Mouse (Mus musculus): Measurements from ENCODE around the gene Prickle2.
A peak's percentile ranks its signal among the peaks of the same experiment; 100 is the strongest.

Prickle2 gene

DNA sequence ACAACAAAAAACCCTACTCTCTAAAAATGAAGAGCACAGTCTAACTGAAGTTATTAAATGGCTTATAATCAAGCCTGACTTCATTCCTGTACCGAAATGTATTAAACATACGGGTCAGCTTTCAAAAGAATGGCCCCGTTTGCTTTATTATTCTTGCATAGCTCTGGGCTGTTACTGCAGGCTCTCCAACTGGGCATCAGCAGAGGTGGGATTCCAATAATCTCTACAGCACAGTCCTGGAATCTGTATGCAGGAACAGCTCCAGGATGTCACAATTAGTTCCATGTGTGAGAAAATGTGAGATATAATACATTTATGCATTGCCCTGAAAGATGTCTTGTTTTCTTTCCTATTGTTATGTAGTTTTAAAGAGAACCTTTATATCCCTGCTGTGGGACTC, 38.4 kb downstream of the Prickle2 start:
- DNase-seq (ENCODE audit: low spot score) = no peak

DNA sequence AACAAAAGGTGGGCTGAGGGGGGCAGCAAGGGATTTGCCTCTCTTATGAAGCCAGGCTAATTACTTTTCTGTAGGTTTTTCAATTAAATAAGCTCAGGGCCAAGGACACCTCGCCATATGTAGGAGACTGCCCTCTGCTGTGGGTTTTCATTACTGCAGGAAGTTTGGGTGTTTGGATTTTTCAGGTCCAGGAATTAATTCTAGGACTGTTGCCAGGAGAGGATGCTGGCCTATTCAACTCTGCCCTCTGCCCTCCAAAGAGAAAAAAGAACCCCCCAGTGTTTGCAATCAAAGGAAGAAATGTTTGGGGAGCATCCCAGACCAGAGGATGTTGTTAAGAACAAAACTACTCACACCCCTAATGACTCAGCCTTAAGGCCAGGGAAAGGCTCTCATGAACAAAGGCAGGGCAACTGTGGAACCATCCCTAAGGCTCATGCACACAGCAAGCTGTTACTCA, 40.4 kb downstream of the Prickle2 start:
- DNase-seq (ENCODE audit: low spot score) = peak; percentile 44

DNA sequence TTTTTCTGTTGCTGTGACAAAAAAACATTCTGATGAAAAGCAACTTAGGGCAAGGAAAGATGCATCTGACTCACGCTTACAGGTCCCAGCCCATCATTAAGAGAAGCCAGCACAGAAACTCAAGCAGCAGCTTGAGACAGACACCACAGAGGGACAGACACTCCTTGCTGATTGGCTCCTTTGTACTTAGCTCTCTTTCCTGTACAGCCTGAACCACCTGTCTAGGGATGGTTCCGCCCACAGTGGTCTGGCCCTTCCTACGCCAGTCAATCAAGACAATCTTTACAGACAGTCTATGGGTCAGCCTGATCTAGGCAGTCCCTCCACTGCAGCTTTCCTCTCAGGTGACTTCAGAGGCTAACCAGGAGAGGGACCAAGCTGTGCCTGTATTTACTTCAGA, 42.1 kb downstream of the Prickle2 start:
- no peak for DNase-seq (ENCODE audit: low spot score)

DNA sequence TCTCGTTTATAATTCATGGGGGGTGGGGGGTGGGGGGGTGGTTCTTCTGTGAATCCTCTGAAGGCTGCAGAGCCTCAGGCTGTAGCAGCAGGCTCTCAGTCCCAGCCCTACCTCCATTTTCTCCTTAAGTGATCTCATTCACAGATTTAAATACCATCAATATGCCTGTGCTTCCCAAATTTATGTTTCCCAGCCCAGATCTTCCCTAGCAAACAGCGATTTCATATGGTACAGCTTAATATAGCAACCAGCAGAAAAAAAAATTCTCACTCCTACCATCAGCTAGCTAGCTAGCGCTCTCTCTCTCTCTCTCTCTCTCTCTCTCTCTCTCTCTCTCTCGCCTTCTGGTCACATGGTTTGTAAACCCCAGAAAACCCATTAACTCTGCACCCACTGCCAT, 42.5 kb downstream of the Prickle2 start:
- no peak for DNase-seq (ENCODE audit: low spot score)

DNA sequence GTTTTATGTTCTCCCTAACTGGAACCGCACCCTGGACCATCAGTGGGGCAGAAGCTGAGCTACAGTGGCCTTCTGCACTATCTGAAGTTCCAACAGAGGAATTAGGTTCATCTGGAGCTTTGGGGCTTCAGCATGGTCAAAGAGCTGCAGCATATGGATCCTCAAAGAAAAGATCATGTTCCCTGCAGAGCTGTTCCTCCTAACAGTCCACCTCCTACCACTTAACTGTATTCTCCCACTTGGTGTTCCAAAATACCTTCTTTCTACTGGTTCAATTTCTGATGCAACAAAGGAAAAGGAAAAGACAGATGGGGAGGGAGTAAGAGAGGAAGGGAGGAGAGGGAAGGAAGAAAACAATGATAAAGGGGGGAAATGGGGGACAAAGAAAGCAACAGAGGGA, 56.9 kb downstream of the Prickle2 start:
- DNase-seq (ENCODE audit: low spot score) = no peak

DNA sequence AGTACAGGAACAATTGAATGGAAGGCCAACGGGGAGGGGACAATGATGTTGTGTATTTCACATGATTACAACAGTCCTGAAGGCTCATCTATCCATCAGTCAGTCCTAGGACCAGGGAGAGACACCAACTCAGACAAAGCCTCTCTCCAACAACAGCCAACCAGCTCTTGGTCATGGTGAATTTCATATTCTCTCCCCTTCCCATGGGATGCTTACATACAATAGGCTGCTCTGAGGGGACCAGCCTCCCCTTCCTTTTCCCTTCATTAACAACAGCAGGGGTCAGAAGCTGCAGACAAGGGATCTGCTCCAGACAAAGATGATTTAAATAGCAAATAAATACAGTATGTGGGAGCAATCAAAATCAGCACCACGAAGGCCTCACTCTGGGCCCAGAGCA, 57.4 kb downstream of the Prickle2 start:
- no peak for DNase-seq (ENCODE audit: low spot score)

DNA sequence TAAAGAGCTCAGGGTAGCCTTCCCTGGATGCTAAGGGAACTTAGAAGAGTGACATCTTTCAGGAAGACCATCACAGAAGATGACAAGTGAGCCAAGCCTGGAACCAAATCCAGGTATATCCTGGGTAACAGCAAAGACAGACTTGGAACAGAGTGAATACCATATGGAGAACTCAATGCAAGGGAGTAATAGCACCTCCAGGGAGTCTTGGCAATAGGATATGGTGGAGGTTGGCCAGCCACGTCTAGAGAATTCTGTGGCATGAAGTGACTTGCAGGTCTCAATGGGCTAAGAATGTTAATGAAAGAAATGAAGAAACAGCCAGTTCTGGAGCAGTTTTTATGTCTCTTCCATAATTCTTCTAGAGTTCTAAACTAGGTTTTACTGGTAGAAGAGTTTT, 63.0 kb downstream of the Prickle2 start:
- no peak for DNase-seq (ENCODE audit: low spot score)

DNA sequence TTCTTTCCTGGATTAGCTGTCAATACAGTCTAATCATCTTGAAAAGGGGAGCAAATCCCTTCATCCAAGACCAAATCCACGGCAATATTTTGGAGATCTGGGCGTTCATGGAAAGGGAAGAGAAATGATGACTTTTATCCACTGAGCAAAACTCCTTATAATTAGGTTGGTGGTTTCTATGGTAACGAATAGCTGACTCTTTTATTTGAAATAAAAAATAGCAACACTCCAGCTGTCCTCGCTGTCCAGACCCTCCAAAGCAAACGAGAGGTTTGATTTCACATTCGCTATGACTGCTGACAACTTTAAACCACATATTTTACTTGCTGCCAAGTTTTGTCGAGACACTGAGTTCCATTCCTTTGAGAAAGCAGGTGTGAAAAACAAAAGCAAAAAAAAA, 64.0 kb downstream of the Prickle2 start:
- no peak for DNase-seq (ENCODE audit: low spot score)

DNA sequence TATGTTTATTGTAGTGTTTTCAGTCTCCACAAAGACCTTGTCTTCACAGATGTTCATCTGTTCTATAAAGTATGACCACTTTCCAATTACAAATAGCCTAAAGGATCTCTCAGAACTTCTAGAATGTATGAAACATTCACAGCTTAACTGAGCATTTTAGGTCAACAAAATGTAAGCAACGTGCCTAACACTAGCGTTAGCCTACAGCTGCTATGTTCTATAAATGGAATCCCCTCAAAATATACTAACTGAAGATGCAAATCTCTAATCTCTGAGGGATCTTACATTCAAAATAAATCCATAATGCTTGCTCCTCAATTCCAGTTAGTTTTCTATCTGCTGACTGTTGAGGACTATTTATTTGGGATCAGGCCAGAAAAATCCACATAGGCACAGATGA, 65.1 kb downstream of the Prickle2 start:
- DNase-seq (ENCODE audit: low spot score) = no peak

DNA sequence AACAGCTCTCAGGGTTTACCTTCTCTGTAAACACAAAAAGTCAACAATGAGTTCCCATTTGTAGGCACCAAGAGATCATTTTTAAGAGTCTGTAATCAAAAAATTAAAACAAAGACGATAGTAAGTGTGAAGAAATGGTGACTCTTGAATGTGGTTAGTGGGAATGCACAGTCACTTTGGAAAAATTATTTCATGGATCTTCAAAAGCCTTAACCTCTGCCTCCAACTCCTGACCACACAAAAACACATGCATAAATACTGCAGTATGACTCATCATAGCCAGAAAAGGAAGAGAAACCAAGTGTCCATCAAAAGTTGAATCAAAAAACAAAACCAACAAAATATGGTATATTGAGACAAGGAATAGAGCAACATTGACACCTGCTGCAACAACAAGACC, 69.5 kb downstream of the Prickle2 start:
- no peak for DNase-seq (ENCODE audit: low spot score)

DNA sequence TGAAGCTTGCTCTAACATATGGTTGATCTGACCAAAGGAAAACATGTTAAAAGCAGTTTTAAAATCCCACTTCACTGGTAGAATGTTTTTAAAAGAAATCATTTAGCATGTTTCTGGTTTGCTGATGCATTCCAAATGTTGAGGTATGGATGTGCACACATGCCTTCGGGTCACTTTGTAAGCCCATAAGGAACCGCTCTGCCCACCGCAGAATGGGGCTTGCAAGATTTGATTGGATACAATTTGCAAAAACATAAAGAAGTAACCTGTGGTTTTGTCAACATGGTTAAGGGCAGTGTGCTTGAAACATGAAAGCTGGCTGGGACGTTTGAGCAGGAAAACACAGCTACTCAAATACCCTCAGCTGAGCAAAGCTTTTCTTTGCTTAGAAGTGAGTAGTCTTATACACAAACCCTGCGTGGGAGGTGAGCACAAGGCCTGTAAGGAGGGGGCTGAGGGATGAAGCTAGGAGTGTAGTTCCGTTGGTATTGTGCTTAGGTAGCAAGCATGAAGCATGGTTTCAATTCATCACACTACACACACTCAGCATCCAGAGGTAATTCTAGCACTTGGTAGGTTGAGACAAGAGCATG, 71.0 kb downstream of the Prickle2 start:
- DNase-seq (ENCODE audit: low spot score) = no peak

DNA sequence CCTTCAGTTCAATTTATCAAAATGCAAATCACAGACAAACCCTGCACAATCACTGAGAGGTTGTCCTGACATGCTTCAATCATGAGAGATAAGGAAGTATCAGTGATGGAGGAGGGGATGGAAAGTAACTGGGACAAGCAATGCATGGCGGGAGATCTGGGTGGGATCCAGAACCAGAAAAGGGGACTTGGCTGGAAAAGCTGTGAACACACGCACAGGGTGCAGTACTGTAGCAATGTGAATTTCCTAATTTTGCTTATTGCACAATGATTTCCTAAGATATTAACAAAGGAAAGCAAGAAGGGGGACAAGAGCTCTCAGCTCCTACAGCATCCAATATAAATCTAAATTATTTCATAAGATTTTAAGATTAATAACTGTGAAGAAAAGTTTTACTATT, 75.0 kb downstream of the Prickle2 start:
- DNase-seq (ENCODE audit: low spot score) = no peak

DNA sequence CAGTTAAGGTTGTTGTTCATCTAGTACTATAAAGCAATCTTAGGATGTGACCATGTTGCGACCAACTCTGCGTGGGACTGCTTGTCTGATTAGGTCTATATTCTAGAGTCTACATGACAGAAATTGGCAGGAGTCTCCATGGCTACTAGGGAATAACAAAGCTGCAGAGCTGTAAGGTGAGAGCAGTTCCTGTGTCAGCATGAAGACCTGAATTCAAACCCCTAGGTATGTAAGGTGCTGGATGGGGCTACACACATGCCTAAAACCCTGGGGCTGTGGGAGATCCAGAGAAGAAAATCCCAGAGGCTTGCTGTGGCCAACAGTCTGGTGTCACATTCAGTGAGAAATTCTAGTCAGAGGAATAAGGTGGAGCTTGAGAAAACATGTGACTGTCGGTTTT, 78.2 kb downstream of the Prickle2 start:
- DNase-seq (ENCODE audit: low spot score) = no peak

DNA sequence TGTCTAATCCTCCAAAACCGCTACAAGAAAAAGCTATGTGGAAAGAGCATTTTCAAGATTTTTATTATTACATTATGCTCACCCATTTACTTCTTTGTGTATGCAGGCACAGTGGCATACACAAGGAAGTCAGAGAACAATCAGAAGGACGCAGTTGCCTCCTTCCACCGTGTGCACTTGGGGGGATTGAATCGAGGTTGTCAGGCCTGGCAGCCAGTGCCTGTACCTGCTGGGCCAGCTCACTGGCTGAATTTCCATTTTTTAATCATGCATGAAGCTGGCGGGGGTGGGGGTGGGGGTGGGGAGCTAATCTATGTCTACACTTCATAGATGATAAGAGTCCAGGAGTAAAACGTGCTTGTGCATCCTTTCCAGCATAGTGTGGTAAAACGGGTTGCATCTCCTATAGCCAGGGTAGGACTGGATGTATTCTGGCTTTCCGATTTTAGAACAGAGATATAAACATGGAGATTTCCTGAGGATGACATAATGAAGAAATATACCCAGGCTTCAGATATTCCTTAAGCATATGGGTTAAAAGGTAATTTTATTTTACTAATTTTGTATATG, 78.8 kb downstream of the Prickle2 start:
- DNase-seq (ENCODE audit: low spot score) = no peak

DNA sequence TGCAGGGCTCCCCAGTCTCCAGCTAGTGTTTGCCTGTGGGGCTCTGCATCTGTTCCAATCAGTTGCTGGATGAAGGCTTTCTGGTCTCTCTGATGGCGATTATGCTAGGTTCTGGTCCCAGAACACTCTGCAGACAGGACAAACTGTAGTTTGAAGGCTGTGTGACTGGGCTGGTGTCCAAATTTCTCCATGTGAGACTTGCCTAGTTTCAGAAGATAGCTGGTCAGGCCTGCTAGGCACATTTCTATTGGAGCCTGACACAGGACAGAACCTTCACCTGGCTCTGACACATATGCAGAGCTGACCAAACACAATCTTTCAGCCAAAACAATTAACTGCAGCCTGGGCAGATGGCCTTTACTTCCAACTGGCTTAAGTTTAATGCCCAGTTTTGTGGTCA, 80.0 kb downstream of the Prickle2 start:
- no peak for DNase-seq (ENCODE audit: low spot score)

DNA sequence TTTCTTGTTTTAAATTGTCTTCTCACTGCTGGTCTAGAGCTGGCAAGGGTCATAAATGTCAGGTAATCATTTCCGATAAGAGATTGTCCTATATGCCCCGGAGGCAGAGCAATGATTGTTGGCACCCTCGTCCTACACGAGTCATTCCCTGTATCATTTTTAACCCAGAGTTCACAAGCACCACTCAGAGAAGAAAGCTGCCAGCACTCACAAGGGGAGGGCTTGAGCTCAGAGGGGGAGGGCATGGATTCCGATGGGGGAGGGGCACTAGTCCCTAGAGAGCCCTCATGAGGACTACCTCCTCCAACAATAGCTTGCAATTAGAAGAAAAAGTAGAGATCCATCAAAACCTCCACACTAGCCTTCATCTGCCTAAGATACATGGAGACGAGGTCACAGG, 81.6 kb downstream of the Prickle2 start:
- no peak for DNase-seq (ENCODE audit: low spot score)

DNA sequence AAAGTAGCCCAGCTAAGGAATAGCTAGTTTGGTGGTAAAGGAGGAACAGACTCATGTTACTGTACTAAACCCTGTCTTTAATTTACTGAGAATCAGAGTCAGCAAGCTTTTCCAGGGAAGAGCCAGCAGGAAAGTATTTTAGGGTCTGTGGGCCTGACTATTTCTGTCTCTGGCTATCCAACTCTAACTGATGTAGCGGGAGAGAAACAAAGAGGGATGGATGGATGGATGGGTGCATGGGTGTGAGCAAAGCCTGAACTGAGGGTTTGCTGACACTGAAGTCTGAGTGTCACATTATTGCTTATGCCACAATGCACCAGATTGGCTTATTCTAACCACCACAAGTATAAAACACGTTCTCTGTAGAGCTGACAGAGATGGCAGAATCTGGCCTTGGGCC, 88.8 kb downstream of the Prickle2 start:
- DNase-seq (ENCODE audit: low spot score) = no peak

DNA sequence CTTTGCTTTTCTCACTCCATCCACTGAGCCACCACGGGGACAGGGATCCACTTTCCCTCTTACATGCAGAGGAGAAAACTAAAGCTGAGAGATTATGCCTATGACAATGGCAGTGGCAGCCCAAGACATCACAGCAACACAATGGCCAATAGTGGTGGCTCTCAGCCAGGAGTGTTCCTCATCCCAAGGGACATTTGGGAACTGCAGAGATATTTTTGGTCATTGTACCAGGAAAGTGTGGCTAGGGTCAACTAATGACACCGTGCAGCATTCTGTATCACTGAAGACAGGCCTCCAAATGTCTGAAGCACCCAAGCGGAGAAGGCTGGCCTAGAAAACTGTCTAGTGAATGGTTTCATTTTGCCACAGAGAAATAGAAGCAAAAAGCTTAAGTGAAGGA, 91.2 kb downstream of the Prickle2 start:
- no peak for DNase-seq (ENCODE audit: low spot score)

DNA sequence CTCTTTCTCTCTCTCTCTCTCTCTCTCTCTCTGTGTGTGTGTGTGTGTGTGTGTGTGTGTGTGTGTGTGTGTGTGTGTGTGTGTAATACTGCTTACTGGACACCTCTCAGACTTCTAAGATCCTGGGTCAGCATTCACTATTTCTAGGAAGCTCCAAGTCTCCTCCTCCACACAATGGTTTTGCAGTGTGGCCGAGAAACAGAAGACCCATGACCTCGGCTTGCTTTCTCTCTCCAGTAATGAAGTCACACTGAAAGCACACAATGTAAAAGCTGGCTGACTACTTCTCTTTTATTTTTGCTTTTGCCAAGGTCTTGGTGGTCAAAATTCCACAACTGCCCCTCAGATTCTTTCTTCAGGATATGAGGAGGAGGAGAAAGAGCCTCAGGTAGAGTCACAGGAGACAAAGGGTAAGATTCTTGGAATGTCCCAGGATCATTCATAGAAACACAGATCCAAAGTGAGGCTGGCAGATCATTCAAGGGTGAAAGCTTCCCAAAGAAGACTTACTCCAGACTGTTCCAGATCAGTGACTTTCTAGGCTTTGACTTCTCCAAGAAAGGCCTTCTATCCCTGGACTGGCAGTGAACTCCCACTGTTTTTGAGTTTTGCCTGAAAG, 93.7 kb downstream of the Prickle2 start:
- DNase-seq (ENCODE audit: low spot score) = no peak

DNA sequence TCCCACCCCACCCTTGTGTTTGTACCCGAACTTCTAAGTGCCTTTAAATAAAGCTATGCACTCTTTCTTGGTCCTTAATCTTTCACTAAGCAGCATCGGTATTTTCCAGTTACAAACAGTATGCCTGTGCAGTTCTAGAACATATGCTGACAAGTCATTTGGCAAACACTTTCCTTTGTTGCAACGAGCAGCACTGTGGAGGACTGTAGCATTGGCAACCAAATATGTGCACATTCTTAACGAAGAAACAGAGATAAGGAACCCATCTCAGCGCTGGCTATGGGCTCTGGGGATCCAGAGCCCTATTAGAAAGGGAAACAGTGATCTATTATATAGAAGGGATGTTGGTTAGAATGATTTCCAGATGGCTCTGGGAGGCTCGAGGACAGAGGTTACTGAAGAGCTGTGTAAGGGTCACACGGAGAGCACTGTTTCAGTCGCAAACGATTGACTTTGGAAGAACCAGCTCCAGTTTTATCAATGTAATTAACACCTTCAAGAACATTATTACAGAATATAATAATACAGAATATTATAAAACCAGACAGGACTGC, 96.2 kb downstream of the Prickle2 start:
- no peak for DNase-seq (ENCODE audit: low spot score)

DNA sequence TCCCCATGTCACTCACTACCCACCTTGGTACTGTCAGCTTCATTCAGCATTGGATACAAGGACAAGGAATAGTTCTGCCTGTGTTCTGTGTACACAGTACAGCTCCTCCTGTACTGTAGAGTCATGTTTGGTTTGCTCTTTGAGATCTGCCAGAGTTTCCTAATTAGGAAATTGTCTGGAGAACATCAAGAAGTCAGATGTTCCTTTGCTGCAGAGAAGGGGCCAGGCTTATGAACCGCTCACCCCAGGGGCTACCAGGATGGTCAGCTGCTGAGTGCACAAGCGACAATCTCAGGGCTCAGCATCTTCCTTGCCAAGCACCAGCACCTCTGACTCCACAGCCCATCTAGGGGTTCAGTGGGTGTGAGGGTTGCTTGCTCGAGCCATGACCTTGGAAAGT, 96.9 kb downstream of the Prickle2 start:
- DNase-seq (ENCODE audit: low spot score) = no peak

DNA sequence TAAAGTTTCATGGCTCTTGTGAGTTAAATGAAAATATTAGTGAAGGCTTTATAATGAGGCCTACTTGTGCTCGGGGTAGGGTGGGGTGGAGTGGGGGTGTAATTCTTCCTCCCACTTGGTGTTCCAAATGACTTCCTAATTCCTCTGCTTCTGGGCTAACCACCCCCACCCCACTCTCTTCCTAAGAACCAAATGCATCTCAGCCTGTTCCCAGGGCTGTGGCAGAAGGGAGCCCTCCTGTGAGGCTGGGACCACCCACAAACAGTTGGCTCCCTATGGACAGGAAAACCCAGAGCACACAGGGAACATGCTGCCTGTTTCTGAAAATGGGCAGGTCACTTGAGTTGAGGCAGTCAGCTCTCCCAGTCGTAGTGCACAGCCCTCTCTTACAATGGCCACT, 100.8 kb downstream of the Prickle2 start:
- no peak for DNase-seq (ENCODE audit: low spot score)

DNA sequence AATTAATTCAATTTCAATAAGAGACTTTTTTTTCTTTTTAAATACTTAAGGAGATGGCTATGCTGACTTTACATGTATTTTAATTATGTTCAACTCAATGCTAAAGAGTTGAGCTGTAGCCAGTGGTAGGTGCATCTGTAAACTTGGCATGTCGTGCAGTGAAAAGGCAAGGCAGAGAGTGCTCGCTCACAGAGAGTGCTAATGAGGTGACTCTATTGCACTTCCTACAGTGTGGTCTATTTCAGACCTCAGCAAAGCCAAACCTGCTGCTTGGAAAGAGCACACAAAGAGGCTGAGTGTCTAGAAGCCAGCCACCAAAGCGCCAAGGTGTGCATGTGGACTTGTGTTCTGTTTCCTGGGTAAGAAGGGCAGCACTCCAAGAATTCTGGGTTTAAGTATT, 109.6 kb downstream of the Prickle2 start:
- DNase-seq (ENCODE audit: low spot score) = no peak

Data from ovary, postnatal 36 days (tissue).